Mouse (Mus musculus): ENCODE measurements around the gene Nfic. TPM values are rescaled to one million over a fixed set of nuclear protein-coding genes. Genes with fewer than 3 reads are reported as not detected.

The Nfic gene
- 7.3 and 8.6 TPM in 2 replicates for polyA plus RNA-seq (2016; fragmentation: Nextera tagmentation; extraction: Ambion mirVana)

GRCm38 (mm10) chr10:81455181-81455895 lies at the start of gene Nfic:
Nfic (minus strand) TSS chr10:81455635.
- H3K36me3 ChIP-seq (replicated peaks), result no peaks in the 10 kb centered on the region
- H3K27ac ChIP-seq, result no peak within 1 kb of the TSS
- WGBS, result 69% methylated on average over 28 of the region's 28 CpGs
- DNase-seq (ENCODE audit: extremely low spot score, low spot score), result no peak
- H3K27me3 ChIP-seq (ENCODE audit: poor library complexity, severe bottlenecking), result peaks cover 100% of the 10 kb centered on the region
- peaks cover 13% of the 10 kb centered on the region for H3K4me1 ChIP-seq
- H3K4me3 ChIP-seq, result no peak within 1 kb of the TSS
- no peaks in the 10 kb centered on the region for H3K9me3 ChIP-seq

GRCm38 (mm10) chr10:81502658-81503057 lies 47.2 kb upstream of the Nfic start:
- peak overlapping the region; percentile 47 for H3K4me3 ChIP-seq
- WGBS, result 6% methylated on average over 36 of the region's 36 CpGs
- H3K36me3 ChIP-seq (replicated peaks), result no peaks in the 10 kb centered on the region
- H3K9me3 ChIP-seq, result no peaks in the 10 kb centered on the region
- H3K4me1 ChIP-seq, result peaks cover 25% of the 10 kb centered on the region
- peaks cover 14% of the 10 kb centered on the region for H3K27me3 ChIP-seq (ENCODE audit: poor library complexity, severe bottlenecking)
- DNase-seq (ENCODE audit: extremely low spot score, low spot score), result peak; percentile 86
- H3K27ac ChIP-seq, result peak overlapping the region; percentile 61

GRCm38 (mm10) chr10:81501863-81502262 lies 46.4 kb upstream of the Nfic start:
- H3K27me3 ChIP-seq (ENCODE audit: poor library complexity, severe bottlenecking), result peaks cover 14% of the 10 kb centered on the region
- no peaks in the 10 kb centered on the region for H3K9me3 ChIP-seq
- no peak overlapping the region for H3K27ac ChIP-seq
- WGBS, result 84% methylated on average over 5 of the region's 5 CpGs
- no peaks in the 10 kb centered on the region for H3K36me3 ChIP-seq (replicated peaks)
- H3K4me1 ChIP-seq, result peaks cover 33% of the 10 kb centered on the region
- no peak overlapping the region for H3K4me3 ChIP-seq
- no peak for DNase-seq (ENCODE audit: extremely low spot score, low spot score)

GRCm38 (mm10) chr10:81500032-81500431 lies 44.6 kb upstream of the Nfic start, which contains the start of gene S1pr4:
S1pr4 (minus strand) TSS chr10:81500132.
- H3K4me3 ChIP-seq, result no peak within 1 kb of the TSS
- H3K4me1 ChIP-seq, result peaks cover 42% of the 10 kb centered on the region
- H3K27me3 ChIP-seq (ENCODE audit: poor library complexity, severe bottlenecking), result peaks cover 14% of the 10 kb centered on the region
- 80% methylated on average over 3 of the region's 3 CpGs for WGBS
- H3K27ac ChIP-seq, result peak within 1 kb of the TSS; percentile 40; the same call in 1 of the 2 replicates
- DNase-seq (ENCODE audit: extremely low spot score, low spot score), result no peak
- no peaks in the 10 kb centered on the region for H3K9me3 ChIP-seq
- no peaks in the 10 kb centered on the region for H3K36me3 ChIP-seq (replicated peaks)

- H3K4me1 ChIP-seq, result peaks cover 46% of the 10 kb centered on the region
- peak overlapping the region; percentile 40; the same call in 1 of the 2 replicates for H3K27ac ChIP-seq
- no peaks in the 10 kb centered on the region for H3K9me3 ChIP-seq
- no peak for DNase-seq (ENCODE audit: extremely low spot score, low spot score)
- H3K27me3 ChIP-seq (ENCODE audit: poor library complexity, severe bottlenecking), result peaks cover 14% of the 10 kb centered on the region
- H3K4me3 ChIP-seq, result no peak overlapping the region
- no peaks in the 10 kb centered on the region for H3K36me3 ChIP-seq (replicated peaks)
- 87% methylated on average over 23 of the region's 23 CpGs for WGBS
These were observed 43.9 kb upstream of the Nfic start for GRCm38 (mm10) chr10:81499250-81499901.

GRCm38 (mm10) chr10:81498316-81499249 lies 43.1 kb upstream of the Nfic start:
- no peak for DNase-seq (ENCODE audit: extremely low spot score, low spot score)
- Histone ChIP-seq H3K36me3 (replicated peaks) (peaks cover 7% of the 10 kb centered on the region), H3K27me3 (ENCODE audit: poor library complexity, severe bottlenecking) (peaks cover 11% of the 10 kb centered on the region), H3K27ac (no peak overlapping the region), H3K9me3 (no peaks in the 10 kb centered on the region), H3K4me3 (0 out of 2 replicates have a peak overlapping the region, but pooled peaks have one; percentile 3), H3K4me1 (peaks cover 53% of the 10 kb centered on the region)
- 88% methylated on average over 38 of the region's 38 CpGs for WGBS

- Histone ChIP-seq H3K27me3 (ENCODE audit: poor library complexity, severe bottlenecking) (peaks cover 1% of the 10 kb centered on the region; the same call in 1 of the 2 replicates), H3K27ac (peak overlapping the region; percentile 89), H3K36me3 (replicated peaks) (peaks cover 16% of the 10 kb centered on the region), H3K4me3 (peak overlapping the region; percentile 71; the same call in 1 of the 2 replicates), H3K9me3 (no peaks in the 10 kb centered on the region), H3K4me1 (peaks cover 50% of the 10 kb centered on the region)
- DNase-seq (ENCODE audit: extremely low spot score, low spot score), result no peak
- 88% methylated on average over 17 of the region's 17 CpGs for WGBS
These were observed 42.2 kb upstream of the Nfic start for GRCm38 (mm10) chr10:81497401-81498270.

- Histone ChIP-seq H3K4me1 (peaks cover 48% of the 10 kb centered on the region), H3K36me3 (replicated peaks) (peaks cover 23% of the 10 kb centered on the region), H3K4me3 (peak overlapping the region; percentile 71), H3K9me3 (no peaks in the 10 kb centered on the region), H3K27me3 (ENCODE audit: poor library complexity, severe bottlenecking) (no peaks in the 10 kb centered on the region), H3K27ac (peak overlapping the region; percentile 89)
- WGBS, result 36% methylated on average over 4 of the region's 4 CpGs
- no peak for DNase-seq (ENCODE audit: extremely low spot score, low spot score)
These were observed 41.5 kb upstream of the Nfic start for GRCm38 (mm10) chr10:81496969-81497368.

- H3K36me3 ChIP-seq (replicated peaks), result peaks cover 29% of the 10 kb centered on the region
- DNase-seq (ENCODE audit: extremely low spot score, low spot score), result peak; percentile 99
- WGBS, result under 1% methylated on average over 45 of the region's 45 CpGs
- peak within 1 kb of the TSS; percentile 89 for H3K27ac ChIP-seq
- H3K9me3 ChIP-seq, result no peaks in the 10 kb centered on the region
- no peaks in the 10 kb centered on the region for H3K27me3 ChIP-seq (ENCODE audit: poor library complexity, severe bottlenecking)
- peak within 1 kb of the TSS; percentile 71 for H3K4me3 ChIP-seq
- H3K4me1 ChIP-seq, result peaks cover 48% of the 10 kb centered on the region
These were observed 40.9 kb upstream of the Nfic start, which contains the start of gene Ncln for GRCm38 (mm10) chr10:81496264-81496901. Ncln (minus strand) TSS chr10:81496392.

GRCm38 (mm10) chr10:81495616-81496263 lies 40.3 kb upstream of the Nfic start:
- no peak for DNase-seq (ENCODE audit: extremely low spot score, low spot score)
- Histone ChIP-seq H3K9me3 (no peaks in the 10 kb centered on the region), H3K27me3 (ENCODE audit: poor library complexity, severe bottlenecking) (no peaks in the 10 kb centered on the region), H3K36me3 (replicated peaks) (peaks cover 35% of the 10 kb centered on the region), H3K27ac (peak overlapping the region; percentile 89), H3K4me3 (peak overlapping the region; percentile 71), H3K4me1 (peaks cover 48% of the 10 kb centered on the region)
- 2% methylated on average over 41 of the region's 41 CpGs for WGBS

- WGBS, result 84% methylated on average over 6 of the region's 6 CpGs
These were observed 39.7 kb upstream of the Nfic start for GRCm38 (mm10) chr10:81495151-81495550.

More at GRCm38 (mm10) chr10:81495151-81495550, 39.7 kb upstream of the Nfic start:
- no peaks in the 10 kb centered on the region for H3K27me3 ChIP-seq (ENCODE audit: poor library complexity, severe bottlenecking)
- DNase-seq (ENCODE audit: extremely low spot score, low spot score), result no peak
- peaks cover 48% of the 10 kb centered on the region for H3K4me1 ChIP-seq
- H3K9me3 ChIP-seq, result no peaks in the 10 kb centered on the region
- H3K36me3 ChIP-seq (replicated peaks), result peaks cover 41% of the 10 kb centered on the region
- peak overlapping the region; percentile 71 for H3K4me3 ChIP-seq
- peak overlapping the region; percentile 89 for H3K27ac ChIP-seq

Measured in forebrain, embryonic 10.5 days (tissue).